Mouse (Mus musculus) neural tube, embryonic 15.5 days (tissue): ENCODE results near the gene Fbxo41. TPM values are rescaled to one million over a fixed set of nuclear protein-coding genes. Genes with fewer than 3 reads are reported as not detected.

Experiments
- ATAC-seq: fragments of 200-750 bp; cut with Nextera tagmentation; 2 replicates; pipeline ENCODE4 v1.8.0; 2017; ENCODE audit warnings: mild to moderate bottlenecking, moderate TSS enrichment, moderate library complexity; ENCODE audit not compliant: low FRiP score
- H3K27ac ChIP-seq: fragments of 300-500 bp; sonication (generic); replicated peaks from 2 replicates; pipeline ENCODE4 v1.5.1; 2015; ENCODE audit warnings: mild to moderate bottlenecking, inconsistent platforms
- H3K27me3 ChIP-seq: fragments of 300-500 bp; sonication (generic); replicated peaks from 2 replicates; pipeline ENCODE4 v1.6.1; 2015; ENCODE audit warnings: inconsistent platforms
- H3K36me3 ChIP-seq: fragments of 300-500 bp; sonication (generic); 2 replicates; pipeline ENCODE4 v1.6.1; 2015; ENCODE audit warnings: inconsistent platforms
- H3K4me1 ChIP-seq: fragments of 300-500 bp; sonication (generic); 2 replicates; pipeline ENCODE4 v1.6.1; 2015; ENCODE audit warnings: inconsistent platforms
- H3K4me2 ChIP-seq: fragments of 300-500 bp; sonication (generic); 2 replicates; pipeline ENCODE4 v1.6.1; 2015; ENCODE audit warnings: inconsistent platforms, mild to moderate bottlenecking, moderate library complexity
- H3K4me3 ChIP-seq: fragments of 300-500 bp; sonication (generic); replicated peaks from 2 replicates; pipeline ENCODE4 v1.5.1; 2015; ENCODE audit warnings: mild to moderate bottlenecking, inconsistent platforms
- H3K9ac ChIP-seq: fragments of 300-500 bp; sonication (generic); replicated peaks from 2 replicates; pipeline ENCODE4 v1.6.1; 2015; ENCODE audit warnings: mild to moderate bottlenecking, inconsistent platforms
- H3K9me3 ChIP-seq: fragments of 300-500 bp; sonication (generic); replicated peaks from 2 replicates; pipeline ENCODE4 v1.6.1; 2016; ENCODE audit warnings: inconsistent platforms
- WGBS: fragments of 180-500 bp; shearing (Covaris S2); methylation state at CpG from one replicate; pipeline ENCODE4 v1.1.7; 2015; ENCODE audit warnings: mixed read lengths; 5-methylcytosine and 5-hydroxymethylcytosine counted together
- polyA plus RNA-seq: library from polyadenylated mRNA; unstranded; fragments of >200 nt; fragmentation: Nextera tagmentation; extraction: Ambion mirVana; gene quantifications from 2 replicates; pipeline ENCODE4 v1.2.1, GENCODE M21; 2015

Fbxo41 gene
- polyA plus RNA-seq, 1 experiment from 2014 or later, result 9.5 TPM

DNA sequence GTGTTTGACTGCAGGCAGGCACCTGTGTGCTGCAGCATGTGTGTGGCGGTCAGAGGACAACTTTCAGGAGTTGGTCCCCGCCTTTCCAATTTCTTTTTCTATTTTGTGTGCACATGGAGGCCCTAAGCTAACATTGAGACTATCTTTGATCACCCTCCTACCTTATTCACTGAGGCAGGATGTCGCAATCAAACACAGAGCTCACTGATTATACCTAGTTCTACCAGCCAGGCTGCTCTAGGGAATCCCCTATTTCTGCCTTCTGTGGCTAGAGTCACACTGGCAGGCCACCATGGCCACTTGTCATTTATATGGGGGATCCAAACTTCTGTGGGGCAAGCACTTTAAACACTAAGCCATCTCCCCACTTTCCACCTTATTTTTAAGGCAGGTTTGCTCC, 13.1 kb downstream of the Fbxo41 start:
- H3K27me3 ChIP-seq, result peaks cover 27% of the 10 kb centered on the region
- no peak overlapping the region for H3K4me3 ChIP-seq
- WGBS, result 87% methylated on average over 3 of the region's 3 CpGs
- H3K4me2 ChIP-seq, result no peak overlapping the region
- H3K36me3 ChIP-seq, result no peaks in the 10 kb centered on the region
- H3K9me3 ChIP-seq, result no peaks in the 10 kb centered on the region
- ATAC-seq, result no peak
- peaks cover 4% of the 10 kb centered on the region; the same call in 1 of the 2 replicates for H3K4me1 ChIP-seq
- no peak overlapping the region for H3K27ac ChIP-seq
- H3K9ac ChIP-seq, result no peak overlapping the region

DNA sequence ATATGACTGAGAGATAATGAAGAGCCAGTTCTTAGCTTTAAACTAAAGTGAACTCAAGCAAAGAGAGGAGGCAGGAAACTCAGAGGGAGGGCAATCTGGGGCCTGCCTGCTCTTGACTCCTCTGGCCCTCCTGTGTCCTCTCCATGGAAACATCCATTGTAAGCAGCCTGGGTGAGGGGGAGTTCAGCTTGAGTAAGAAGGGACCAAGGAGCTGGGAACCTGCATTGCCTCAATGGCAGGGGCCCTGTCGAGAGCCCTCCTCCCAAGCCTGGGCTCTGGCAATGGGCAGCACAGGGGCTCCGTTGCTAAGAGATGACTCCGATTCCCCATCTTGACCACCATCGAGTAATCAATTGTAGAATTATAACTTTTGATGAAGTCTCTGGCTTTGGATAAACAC, 14.3 kb downstream of the Fbxo41 start:
- Histone ChIP-seq H3K4me2 (no peak overlapping the region), H3K4me3 (no peak overlapping the region), H3K9ac (no peak overlapping the region), H3K36me3 (no peaks in the 10 kb centered on the region), H3K9me3 (no peaks in the 10 kb centered on the region), H3K27ac (no peak overlapping the region), H3K4me1 (peaks cover 16% of the 10 kb centered on the region), H3K27me3 (peaks cover 39% of the 10 kb centered on the region)
- WGBS, result 44% methylated on average over 4 of the region's 4 CpGs
- no peak for ATAC-seq

DNA sequence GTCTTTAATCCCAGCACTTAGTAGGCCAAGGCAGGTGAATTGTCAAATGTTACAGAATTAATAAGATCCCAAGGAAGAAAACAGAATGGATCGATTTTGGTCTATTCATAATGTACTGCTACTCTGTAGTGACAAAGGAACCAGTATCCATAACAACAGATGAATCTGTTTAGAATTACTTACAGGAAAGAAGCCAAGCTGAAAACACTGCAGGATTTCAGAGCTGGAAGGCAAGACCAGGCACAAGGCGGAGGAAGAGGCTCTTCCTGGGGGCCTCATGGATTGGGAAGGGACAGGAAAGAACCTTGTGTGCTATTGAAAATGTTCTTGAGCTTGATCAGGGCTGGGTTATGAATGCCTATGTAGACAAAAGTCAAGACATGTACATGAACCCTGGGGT, 17.1 kb downstream of the Fbxo41 start:
- 74% methylated on average over 2 of the region's 2 CpGs for WGBS
- Histone ChIP-seq H3K9me3 (no peaks in the 10 kb centered on the region), H3K9ac (no peak overlapping the region), H3K27ac (no peak overlapping the region), H3K27me3 (peaks cover 40% of the 10 kb centered on the region), H3K4me2 (no peak overlapping the region), H3K36me3 (no peaks in the 10 kb centered on the region), H3K4me3 (no peak overlapping the region), H3K4me1 (peaks cover 17% of the 10 kb centered on the region)
- no peak for ATAC-seq

DNA sequence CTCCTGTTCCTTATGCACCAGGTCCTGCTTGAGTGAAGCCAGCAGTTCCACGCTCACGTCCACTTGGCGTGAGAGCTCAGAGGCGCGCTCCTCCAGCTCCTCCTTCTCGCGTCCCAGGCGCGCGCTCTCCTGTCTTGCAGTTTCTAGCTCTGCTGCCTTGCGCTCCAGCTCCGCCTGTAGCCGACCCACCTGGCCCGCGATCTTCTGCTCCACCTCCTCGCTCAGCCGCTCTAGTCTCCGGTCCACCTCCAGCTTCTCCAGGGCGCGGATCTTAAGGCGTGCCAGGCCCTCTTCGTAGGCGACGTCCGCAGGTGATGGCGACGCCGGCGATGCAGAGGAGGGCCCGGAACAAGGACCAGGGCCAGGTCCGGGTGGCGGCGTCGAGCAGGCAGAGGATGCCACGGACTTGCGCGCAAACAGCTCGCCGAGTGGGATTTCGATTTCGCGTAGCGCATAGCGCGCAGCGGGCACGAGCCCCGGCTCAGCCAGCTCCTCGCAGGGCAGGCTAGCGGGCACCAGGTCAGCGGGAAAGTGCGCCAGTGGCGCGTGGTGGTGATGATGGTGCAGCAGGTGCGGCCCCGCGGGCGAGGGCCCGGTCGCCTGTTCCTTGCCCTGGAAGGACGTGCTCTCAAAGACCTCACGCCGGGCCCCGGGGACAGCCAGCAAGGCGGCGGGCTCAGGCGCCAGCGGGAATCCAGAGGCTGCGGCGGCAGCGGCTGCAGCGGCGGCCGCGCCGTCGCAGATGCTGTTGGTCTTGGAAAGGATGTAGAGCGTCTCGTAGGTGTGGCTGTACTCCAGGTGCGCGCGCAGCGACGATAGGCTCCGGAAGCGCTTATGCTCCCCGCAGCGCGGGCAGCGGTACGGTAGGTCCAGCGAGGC, 18.7 kb downstream of the Fbxo41 start:
- Histone ChIP-seq H3K36me3 (peaks cover 6% of the 10 kb centered on the region; the same call in 1 of the 2 replicates), H3K4me1 (peaks cover 20% of the 10 kb centered on the region), H3K9ac (no peak overlapping the region), H3K27ac (no peak overlapping the region), H3K4me2 (peak overlapping the region; percentile 55), H3K9me3 (no peaks in the 10 kb centered on the region), H3K4me3 (peak overlapping the region; percentile 34), H3K27me3 (peaks cover 43% of the 10 kb centered on the region)
- no peak; the same call in 1 of the 2 replicates for ATAC-seq
- WGBS, result 5% methylated on average over 92 of the region's 92 CpGs

DNA sequence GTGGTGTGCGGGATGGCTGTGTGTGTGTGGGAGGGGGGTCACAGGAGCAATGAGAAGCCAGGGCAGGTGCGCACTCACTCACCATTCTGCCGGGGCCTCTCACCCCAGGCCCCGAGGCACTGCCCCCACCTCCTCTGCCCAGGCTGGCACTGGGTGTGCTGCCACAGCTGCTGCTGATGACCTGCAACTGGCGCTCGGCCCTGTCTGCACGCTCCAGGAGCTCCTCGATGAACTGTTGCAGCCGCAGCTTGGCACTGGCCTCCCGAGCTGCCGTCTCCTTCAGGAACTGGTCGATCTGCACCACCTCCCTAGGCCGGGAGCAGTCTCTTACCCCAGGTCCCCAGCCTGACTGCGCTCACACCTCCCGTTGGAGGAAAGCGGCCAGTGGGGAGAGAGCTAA, 22.1 kb downstream of the Fbxo41 start:
- H3K4me3 ChIP-seq, result no peak overlapping the region
- H3K9me3 ChIP-seq, result no peaks in the 10 kb centered on the region
- H3K27me3 ChIP-seq, result peaks cover 26% of the 10 kb centered on the region
- WGBS, result 67% methylated on average over 16 of the region's 16 CpGs
- H3K4me1 ChIP-seq, result peaks cover 20% of the 10 kb centered on the region
- peaks cover 14% of the 10 kb centered on the region for H3K36me3 ChIP-seq
- H3K27ac ChIP-seq, result no peak overlapping the region
- no peak; the same call in 1 of the 2 replicates for ATAC-seq
- H3K9ac ChIP-seq, result no peak overlapping the region
- H3K4me2 ChIP-seq, result no peak overlapping the region

DNA sequence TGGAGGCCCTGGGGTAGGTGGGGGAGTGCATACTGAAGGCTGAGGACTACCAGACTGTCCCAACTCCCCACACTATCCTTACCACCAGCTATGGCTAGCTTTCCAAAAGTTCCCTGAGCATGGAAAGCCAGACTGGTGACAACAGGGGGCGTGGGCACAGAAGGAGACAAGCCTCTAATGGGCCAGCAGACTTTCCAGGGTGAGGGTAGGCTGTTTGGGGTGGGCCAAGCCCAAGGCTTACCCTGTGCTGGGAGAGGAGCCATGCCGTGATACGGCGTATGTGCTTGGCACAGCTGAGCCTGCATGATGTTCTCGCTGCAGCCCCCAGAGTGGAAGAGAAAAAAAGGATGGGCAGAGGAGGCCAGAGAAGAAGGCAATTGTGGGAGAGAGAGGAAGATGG, 22.8 kb downstream of the Fbxo41 start:
- no peak overlapping the region for H3K27ac ChIP-seq
- no peaks in the 10 kb centered on the region for H3K9me3 ChIP-seq
- peaks cover 19% of the 10 kb centered on the region for H3K4me1 ChIP-seq
- H3K27me3 ChIP-seq, result peaks cover 19% of the 10 kb centered on the region
- H3K36me3 ChIP-seq, result peaks cover 21% of the 10 kb centered on the region
- H3K4me3 ChIP-seq, result no peak overlapping the region
- WGBS, result 80% methylated on average over 5 of the region's 5 CpGs
- ATAC-seq, result no peak
- no peak overlapping the region for H3K9ac ChIP-seq
- no peak overlapping the region for H3K4me2 ChIP-seq

DNA sequence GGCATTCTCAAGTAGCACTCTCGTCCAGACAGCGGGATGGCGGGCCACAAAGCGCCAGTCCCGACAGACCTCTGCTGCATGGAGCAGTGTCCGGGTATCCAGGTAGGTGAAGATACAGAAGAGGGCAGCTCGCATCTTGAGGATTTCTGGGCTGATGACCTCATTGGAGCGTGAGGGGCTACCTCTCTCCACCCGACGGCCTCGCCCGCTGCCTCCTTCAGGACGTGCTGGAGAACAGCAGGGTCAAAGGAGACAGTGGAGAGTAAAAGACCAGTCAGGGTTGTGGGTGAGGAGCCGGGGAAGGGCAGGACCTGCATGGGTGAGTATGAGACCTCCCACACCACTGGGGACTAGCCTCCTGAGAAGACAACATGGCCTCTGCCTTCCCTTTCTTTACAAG, 24.4 kb downstream of the Fbxo41 start:
- Histone ChIP-seq H3K4me3 (no peak overlapping the region), H3K9me3 (no peaks in the 10 kb centered on the region), H3K27ac (no peak overlapping the region), H3K4me1 (peaks cover 4% of the 10 kb centered on the region; the same call in 1 of the 2 replicates), H3K36me3 (peaks cover 32% of the 10 kb centered on the region), H3K27me3 (peaks cover 3% of the 10 kb centered on the region; the same call in 1 of the 2 replicates), H3K4me2 (no peak overlapping the region), H3K9ac (no peak overlapping the region)
- no peak for ATAC-seq
- 50% methylated on average over 14 of the region's 14 CpGs for WGBS

DNA sequence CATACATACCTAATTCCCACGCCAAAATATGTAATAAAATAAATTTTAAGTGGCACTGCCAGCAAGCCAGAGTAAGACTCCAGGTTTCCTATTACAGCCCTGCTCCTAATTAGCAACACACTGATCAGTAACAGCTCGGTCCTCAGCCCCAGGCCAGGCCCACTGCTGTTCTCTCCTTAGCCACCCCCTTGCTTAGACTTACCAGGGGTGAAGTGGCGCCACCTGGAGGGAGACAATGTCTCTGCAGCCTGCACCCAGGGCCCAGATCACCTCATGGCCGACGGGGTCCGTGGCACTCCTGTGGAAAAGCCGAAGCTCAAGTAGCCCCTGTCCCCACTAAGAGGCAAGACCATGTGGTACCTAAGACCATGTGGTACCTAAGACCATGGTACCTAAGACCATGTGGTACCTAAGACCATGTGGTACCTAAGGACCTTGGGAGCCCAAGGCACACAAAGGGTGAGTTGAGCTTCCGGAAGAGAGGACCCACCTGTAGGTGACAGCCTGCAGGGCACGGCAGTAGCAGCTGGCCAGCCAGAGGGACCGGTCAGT, 25.4 kb downstream of the Fbxo41 start:
- H3K27ac ChIP-seq, result no peak overlapping the region
- H3K4me1 ChIP-seq, result peaks cover 4% of the 10 kb centered on the region; the same call in 1 of the 2 replicates
- no peaks in the 10 kb centered on the region for H3K9me3 ChIP-seq
- peaks cover 42% of the 10 kb centered on the region for H3K36me3 ChIP-seq
- WGBS, result 40% methylated on average over 10 of the region's 10 CpGs
- H3K4me3 ChIP-seq, result no peak overlapping the region
- H3K4me2 ChIP-seq, result no peak overlapping the region
- peaks cover 3% of the 10 kb centered on the region; the same call in 1 of the 2 replicates for H3K27me3 ChIP-seq
- ATAC-seq, result no peak
- no peak overlapping the region for H3K9ac ChIP-seq

DNA sequence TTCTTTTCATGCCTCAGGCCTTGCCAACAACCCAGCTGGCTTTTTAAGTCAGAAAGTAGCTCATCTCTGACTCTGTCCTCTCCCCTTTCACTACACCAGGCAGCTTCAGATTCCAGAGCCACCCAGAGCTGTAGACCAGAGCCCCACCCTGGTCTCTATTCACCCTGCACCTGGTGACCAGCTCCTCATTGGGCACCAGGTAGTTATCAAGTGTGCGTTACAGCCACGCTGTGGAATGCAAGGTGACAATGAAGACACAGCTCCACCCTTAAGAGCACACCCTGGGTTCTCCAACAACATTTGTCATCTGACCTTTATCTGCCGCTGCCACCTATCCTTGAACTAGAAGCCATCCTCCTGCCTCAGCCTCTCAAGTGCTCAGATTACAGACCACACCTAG, 27.2 kb downstream of the Fbxo41 start:
- H3K36me3 ChIP-seq, result peaks cover 43% of the 10 kb centered on the region
- H3K27me3 ChIP-seq, result peaks cover 3% of the 10 kb centered on the region; the same call in 1 of the 2 replicates
- no peak overlapping the region for H3K4me3 ChIP-seq
- H3K27ac ChIP-seq, result no peak overlapping the region
- H3K9ac ChIP-seq, result no peak overlapping the region
- no peak for ATAC-seq
- H3K4me1 ChIP-seq, result 0 out of 2 replicates have a peak, but pooled peaks cover 2% of the 10 kb centered on the region
- H3K9me3 ChIP-seq, result no peaks in the 10 kb centered on the region
- no peak overlapping the region for H3K4me2 ChIP-seq
- WGBS, result 90% methylated on average over 3 of the region's 3 CpGs

DNA sequence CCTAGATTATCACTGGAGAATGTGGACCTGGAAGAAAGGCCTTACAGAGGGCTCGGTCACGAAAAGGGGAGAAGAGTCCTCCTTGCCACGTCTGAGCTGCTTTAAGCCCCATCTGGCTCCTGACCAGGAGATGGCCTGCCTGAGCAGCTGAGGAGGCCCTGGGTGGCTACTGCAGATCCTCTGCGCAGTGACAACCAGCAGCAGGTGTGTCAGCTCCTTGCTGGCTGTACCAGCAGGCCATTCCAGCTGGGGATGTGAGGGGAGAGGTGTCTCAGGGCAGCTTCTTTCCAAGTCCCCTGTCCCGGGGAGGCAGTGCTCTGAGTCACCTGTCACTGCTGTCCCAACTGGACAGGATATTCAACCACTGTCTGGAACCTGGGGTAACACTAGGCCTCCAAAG, 30.3 kb downstream of the Fbxo41 start:
- Histone ChIP-seq H3K27me3 (no peaks in the 10 kb centered on the region), H3K4me1 (no peaks in the 10 kb centered on the region), H3K4me2 (no peak overlapping the region), H3K9me3 (no peaks in the 10 kb centered on the region), H3K36me3 (peaks cover 62% of the 10 kb centered on the region), H3K27ac (no peak overlapping the region), H3K4me3 (no peak overlapping the region), H3K9ac (no peak overlapping the region)
- no peak for ATAC-seq
- 56% methylated on average over 5 of the region's 5 CpGs for WGBS

DNA sequence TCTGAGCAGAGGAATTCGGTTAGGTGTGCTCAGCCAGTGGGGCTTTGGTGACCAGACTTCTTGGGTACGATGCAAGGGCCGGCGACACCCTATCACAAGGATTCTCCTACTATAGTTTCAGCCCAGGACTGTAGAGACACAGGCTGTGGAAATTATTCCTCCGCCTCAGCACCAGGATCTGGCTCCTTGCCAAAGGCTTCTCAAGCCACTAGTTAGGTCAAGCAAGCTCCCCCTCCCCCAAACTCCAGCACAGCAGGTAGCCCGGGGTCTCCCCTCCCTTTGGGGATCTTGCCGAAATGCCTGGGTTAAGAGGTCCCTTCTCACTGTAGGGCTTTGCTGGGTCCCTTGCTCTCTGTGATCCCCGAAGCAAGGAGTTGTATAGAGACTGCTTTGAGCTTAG, 30.8 kb downstream of the Fbxo41 start:
- Histone ChIP-seq H3K27ac (no peak overlapping the region), H3K36me3 (peaks cover 68% of the 10 kb centered on the region), H3K4me2 (no peak overlapping the region), H3K9ac (no peak overlapping the region), H3K9me3 (no peaks in the 10 kb centered on the region), H3K4me1 (no peaks in the 10 kb centered on the region), H3K27me3 (no peaks in the 10 kb centered on the region), H3K4me3 (no peak overlapping the region)
- ATAC-seq, result no peak
- WGBS, result 58% methylated on average over 8 of the region's 8 CpGs
